Mouse (Mus musculus): ENCODE measurements around the gene Dppa3. TPM values are rescaled to one million over a fixed set of nuclear protein-coding genes. Genes with fewer than 3 reads are reported as not detected.
"Not testable (repeated sequence)": the region's sequence is repeated elsewhere in the genome, so short reads cannot be mapped to it uniquely, and the experiment has no call there.

Gene Dppa3
- total RNA-seq, 2 experiments from 2014 or later = not detected

DNA sequence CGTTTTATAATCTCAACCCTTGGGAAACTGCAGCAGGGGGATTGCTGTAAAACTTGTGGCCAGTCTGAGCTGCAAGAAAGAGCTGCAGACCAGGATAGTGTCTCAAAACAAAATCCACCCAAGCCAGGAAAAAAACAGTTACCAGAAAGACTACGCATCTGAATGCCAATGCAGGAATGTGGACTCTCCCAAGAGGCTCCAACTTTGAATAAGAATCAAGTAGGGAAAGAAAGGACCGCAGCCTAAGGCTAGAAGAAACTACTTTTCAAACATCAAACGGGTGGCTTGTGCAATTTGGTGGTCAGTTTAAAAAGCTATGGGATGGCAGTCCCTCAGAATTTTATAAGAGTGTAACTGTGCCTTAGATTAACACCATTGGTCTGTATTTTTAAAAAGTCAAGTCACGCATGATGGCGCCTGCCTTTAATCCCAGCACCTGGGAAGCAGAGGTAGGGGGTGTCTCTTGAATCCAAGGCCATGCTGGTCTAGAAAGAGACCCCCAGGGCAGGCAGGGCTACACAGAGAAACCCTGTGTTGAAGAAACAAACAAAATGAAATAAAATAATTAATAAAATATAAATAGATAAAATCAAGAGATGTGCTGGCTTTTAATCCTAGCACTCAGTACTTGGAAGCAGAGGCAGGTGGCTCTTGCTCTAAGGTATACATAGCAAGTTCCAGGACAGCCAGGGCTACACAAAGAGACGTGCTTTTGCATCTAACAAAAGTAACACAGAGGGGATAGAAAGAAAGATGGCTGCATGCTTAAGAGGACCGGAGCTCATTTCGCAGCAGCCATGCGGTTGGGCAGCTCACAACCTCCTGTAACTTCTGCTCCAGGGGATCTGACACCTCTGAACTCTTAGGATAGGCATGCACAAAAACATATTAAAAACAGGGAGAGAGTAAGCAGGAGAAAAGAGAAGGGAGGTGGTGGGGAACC, 17.5 kb upstream of the Dppa3 start:
- intact Hi-C loops (cut with DNase I) = no loop called here

DNA sequence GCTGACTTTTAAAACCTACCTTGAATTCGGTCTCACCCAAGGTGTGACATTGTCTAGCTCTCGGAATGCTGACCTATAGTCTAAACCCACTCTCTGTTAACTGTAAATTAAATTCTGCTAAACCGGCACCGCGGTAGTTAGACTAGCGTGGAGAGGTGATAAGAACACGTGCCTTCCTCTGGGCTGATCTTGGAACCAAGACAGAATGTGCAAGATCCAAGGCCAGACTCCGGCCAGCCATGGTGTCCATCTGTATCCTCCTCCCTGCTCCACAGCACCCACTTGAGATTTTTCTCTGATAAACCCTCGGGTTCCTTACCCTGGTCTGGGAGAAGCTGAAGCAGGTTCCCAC, 16.9 kb upstream of the Dppa3 start:
- intact Hi-C loops (cut with DNase I) = no loop called here

More for the DNA sequence above, 17.5 kb upstream of the Dppa3 start:
- DNase-seq (ENCODE audit: low spot score in 2 of 2) = no peak

DNA sequence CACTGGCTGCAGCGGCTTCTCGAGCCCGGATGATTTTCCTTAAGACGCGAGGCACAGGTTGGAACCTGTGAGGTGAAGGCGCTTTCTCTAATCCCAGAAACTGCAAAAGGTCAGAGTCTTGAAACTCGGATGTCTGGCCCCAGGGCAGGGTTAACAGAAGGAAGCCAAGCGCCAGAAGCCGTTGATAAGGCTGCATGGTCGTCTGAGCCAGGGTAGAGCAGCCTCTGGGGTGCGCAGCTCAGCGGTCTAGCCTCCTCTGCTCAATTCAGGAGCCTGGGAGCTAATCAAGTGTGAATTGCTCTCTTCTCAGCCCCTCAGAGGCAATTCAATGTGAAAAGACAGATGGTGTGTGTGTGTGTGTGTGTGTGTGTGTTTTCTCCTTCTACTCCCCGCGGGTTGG, 16.4 kb upstream of the Dppa3 start, which contains the start of gene Gdf3:
TSS of gene Gdf3 (minus strand) at position 317 of the 400 bp plus-strand sequence.
- intact Hi-C loops (cut with DNase I) = no loop called here
- DNase-seq (ENCODE audit: low spot score in 2 of 2) = no peak

More for the DNA sequence above, 16.9 kb upstream of the Dppa3 start:
- no peak for DNase-seq (ENCODE audit: low spot score in 2 of 2)

DNA sequence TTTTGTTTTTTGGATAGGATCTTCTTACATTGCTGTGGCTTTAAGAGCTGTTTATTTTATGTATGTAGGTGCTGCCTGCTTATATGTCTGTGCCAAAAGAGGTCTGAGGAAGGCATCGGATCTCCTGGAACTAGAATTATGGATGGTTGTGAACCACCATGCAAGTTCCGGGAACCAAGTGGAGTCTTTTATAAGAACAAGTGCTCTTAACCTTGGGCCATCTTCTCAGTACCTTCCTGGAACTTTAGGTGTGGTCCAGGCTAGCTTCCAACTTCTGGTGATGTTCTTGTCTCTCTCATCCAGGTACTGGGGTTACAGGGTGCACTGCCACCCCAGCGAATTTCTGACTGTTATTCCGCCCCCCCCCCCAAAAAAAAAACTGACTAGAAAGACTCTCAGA, 13.8 kb upstream of the Dppa3 start:
- intact Hi-C loops (cut with DNase I) = no loop called here
- no peak for DNase-seq (ENCODE audit: low spot score in 2 of 2)

DNA sequence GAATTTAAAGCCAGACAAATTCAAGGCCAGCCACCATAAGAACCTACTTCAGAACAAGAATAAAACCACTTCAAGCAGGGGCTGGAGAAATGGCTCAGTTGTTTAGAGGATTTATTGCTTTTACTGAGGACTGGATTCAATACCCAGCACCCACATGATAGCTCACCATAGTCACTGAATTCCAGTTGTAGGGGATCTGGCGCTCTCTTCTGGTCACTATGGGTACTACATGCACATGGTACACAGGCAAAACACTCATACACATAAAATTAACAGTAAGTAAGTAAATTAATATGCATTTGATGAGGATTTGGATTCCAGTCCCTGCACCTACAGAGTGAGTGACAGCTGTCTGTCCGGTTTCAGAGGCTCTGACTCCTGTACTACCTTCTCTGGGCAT, 12.2 kb upstream of the Dppa3 start:
- intact Hi-C loops (cut with DNase I) = no loop called here
- no peak for DNase-seq (ENCODE audit: low spot score in 2 of 2)

DNA sequence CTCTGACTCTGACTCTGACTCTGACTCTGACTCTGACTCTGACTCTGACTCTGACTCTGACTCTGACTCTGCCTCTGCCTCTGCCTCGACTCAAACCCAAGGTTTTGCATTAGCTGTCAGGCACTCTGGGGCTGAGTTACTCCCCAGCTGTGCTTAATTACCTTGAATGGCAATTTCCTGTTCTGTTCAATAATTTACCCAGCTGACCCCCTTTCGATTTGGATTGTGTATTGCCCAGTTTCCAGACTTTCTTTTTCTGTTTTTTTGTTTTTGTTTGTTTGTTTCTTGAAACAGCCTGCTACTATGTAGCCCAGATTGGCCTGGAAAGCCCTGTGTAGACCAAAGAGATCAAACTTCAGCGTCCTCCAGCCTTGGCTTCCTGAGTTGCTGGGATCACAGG, 10.2 kb upstream of the Dppa3 start:
- intact Hi-C loops (cut with DNase I) = no loop called here
- DNase-seq (ENCODE audit: low spot score in 2 of 2) = no peak

DNA sequence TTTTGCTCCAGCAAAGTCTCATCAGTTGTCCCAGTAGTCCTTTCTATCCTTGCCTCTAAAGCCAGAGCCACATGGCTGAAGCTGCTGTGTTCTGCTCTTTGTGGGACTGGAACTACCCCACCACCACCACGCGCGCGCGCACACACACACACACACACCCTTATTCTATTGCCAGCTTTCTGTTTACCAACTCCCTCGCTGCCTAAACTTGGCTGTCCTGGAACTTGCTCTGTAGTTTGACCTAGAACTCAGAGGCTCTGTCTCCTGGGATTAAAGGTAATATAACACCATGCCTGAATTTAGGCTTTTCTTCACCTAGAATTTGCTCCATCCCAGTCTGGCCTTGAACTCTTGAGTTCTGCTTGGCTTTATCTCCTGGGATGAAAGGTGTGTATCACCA, 5.1 kb upstream of the Dppa3 start:
- no peak for DNase-seq (ENCODE audit: low spot score in 2 of 2)
- intact Hi-C loops (cut with DNase I) = no loop called here

DNA sequence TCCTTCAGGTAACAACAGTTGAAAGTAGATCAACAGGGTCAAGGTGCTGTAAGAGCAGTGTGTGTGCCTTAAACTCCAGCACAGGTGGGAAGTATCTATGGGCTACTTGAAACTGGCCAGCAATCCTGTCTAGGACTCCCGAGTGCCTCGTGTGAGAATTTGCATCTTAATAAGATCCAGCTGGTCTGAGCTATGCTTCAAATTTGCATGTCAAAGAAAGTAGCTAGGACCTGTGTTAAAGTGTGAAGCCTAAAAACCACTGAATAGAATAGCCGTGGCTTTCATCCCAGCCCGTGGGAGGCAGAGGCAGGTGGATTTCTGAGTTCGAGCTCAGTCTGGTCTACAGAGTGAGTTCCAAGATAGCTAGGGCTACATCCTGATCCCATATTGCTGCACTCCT, 1.7 kb upstream of the Dppa3 start:
- DNase-seq (ENCODE audit: low spot score in 2 of 2) = no peak
- intact Hi-C loops (cut with DNase I) = no loop called here

DNA sequence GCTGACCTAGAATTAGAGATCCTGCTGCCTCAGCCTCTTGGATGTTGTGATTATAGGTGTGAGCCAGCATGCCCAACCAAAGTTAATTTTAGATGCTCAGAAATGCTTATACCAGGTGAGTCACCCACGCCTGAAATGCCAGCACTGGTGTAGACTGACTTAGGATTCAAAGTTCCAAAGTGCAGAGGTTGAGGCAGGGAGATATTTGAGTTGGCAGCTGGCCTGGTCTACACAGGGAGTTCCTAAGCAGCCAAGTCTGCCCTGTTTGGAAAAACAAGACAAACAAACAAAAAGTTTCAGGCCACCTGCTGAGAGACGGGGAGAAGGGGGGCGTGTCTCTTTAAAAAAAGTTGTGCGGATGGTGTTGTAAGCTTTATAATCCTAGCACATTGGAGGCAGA, 1.1 kb upstream of the Dppa3 start:
- intact Hi-C loops (cut with DNase I) = no loop called here

DNA sequence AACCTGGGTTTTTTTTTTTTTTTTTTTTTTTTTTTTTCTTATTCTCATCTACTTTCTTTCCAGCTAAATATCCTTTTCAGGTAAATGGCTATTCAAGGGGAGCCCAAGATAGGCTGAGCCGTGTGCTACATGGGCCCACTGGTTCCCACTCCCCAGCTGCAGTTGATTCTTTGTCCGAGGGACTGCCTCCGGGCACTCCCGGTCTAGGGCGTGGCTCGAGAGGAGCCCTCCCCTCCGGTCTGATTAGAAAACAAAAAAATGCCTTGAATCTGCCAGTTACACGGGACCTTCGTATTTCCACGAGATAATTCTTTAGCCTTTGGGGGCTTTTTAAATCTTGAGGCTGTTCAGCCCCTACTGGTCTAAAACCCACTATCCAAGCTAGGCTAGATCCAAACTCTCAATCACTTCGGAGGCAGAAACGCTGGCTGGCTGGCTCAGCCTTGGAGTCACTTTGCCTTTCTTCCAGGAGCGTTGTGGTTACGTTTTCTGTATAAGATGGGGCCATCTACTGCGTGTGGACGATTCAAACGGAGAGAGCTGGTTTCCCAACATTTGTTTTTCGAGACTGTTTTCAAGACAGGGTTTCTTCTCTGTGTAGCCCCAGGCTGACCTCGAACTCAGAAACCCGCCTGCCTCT, 1.4 kb downstream of the Dppa3 start:
- DNase-seq (ENCODE audit: low spot score in 2 of 2) = no peak
- intact Hi-C loops (cut with DNase I) = no loop called here

More for the DNA sequence above, 1.1 kb upstream of the Dppa3 start:
- DNase-seq (ENCODE audit: low spot score in 2 of 2) = no peak

DNA sequence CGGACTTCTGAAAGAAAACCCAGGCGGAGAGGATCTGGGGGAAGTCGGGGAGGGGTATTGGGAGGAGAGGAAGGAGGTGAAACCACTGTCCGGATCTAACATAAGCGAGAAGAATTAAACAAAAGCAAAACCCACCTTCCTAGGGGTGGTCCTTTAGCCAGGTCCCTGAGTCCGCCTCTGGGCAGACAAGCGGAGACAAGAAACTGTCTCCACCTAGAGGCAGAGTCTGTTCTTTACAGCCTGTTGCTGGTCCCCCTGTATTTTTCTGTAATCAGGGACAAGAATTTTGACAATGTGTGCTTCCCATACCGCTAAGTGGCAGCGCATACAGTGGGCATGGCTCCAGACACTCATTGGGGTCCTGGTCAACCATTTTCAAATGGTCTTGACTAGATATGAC, 7.2 kb downstream of the Dppa3 start:
- peak; percentile 8 to 19 for DNase-seq (ENCODE audit: low spot score in 2 of 2)
- intact Hi-C loops (cut with DNase I) = loop anchor here (5.0 kb wide), 1 partner anchor 36 kb away; no protein-coding TSS in a partner anchor

DNA sequence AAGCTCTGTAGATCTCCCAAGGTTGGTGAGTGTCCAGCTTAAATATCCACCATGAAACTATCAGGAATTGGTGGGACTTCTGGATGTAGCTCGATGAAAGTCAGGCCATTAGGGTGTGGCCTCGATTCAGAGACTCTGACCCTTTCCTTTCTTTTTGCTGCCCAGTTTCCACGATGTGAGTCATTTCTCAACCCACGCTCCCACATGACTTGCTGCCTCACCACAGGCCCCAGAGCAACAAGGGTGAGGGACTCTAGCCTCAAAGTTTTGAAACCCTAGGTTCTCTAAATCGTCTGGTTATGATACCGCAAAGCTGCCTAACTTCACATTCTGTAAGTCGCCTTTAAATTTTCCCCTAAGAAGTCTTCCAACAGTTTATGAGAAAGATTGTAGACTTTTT, 9.1 kb downstream of the Dppa3 start:
- intact Hi-C loops (cut with DNase I) = no loop called here

DNA sequence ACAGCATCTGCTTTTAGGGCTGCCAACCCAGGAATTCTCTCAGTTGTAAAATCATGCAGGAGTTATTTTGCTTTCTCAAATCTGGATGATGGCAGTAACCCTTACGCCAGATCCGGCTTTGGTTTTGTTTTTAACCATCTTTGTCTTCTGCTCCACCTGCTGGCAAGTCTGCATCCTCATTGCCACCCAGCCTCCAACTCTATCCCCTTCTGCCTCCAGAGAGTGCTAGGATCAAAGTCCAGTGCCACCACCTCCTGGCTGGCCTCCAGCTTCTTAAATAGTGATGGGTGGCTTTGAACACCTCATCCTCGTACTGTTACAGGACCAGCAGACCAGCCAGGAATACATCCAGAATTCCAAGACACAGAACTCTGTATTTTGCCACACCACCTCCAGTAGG, 10.5 kb downstream of the Dppa3 start:
- no peak for DNase-seq (ENCODE audit: low spot score in 2 of 2)
- intact Hi-C loops (cut with DNase I) = no loop called here

More for the DNA sequence above, 9.1 kb downstream of the Dppa3 start:
- DNase-seq (ENCODE audit: low spot score in 2 of 2) = no peak

DNA sequence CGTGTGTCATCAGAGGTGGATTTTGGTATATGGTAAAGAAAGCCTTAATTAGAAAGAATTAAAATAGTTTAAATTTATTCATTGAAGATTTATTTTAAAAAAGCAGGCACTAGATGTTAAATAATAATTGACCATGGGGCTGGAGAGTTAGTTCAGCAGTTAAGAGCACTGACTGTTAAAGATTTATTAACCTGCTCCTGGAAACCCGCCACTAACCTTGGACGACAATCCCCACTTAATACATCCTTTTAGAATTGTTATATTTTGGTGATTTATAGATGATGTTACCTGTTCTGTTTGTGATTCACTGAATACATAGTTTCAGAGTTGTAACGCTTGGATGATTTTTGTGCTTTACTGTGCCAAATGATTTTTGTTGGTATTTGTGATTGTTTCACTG, 11.4 kb downstream of the Dppa3 start:
- intact Hi-C loops (cut with DNase I); DNase-seq (ENCODE audit: low spot score in 2 of 2): not testable (repeated sequence)

DNA sequence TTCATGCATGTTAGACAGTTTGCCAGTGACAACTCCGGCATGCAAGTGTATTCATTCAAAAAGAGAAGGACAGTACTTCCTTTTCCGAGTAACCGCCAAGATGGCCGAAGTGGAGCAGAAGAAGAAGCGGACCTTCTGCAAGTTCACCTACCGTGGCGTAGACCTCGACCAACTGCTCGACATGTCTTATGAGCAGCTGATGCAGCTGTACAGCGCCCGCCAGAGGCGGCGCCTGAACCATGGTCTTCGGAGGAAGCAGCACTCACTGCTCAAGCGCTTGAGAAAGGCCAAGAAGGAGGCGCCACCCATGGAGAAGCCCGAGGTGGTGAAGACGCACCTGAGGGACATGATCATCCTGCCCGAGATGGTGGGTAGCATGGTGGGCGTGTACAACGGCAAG, 18.0 kb downstream of the Dppa3 start:
- intact Hi-C loops (cut with DNase I); DNase-seq (ENCODE audit: low spot score in 2 of 2): not testable (repeated sequence)

DNA sequence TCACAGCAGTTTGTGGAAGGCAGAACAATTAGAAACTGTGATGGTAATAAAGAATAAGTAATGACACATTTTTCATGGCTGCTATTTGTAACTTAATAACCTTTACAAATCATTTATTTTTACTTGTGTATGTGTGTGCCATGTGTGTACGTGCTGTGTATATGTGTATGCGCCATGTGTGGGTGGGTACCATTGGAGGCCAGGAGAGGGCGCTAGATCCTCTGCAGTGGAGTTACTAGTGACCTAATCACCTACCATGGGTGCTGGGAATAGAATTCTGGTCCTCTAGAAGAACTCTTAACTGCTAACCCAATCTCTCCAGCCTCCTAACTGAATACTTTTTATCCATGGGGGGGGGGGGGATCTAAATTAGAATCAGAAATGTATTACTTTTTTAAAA, 23.7 kb downstream of the Dppa3 start:
- no peak for DNase-seq (ENCODE audit: low spot score in 2 of 2)
- intact Hi-C loops (cut with DNase I) = no loop called here

DNA sequence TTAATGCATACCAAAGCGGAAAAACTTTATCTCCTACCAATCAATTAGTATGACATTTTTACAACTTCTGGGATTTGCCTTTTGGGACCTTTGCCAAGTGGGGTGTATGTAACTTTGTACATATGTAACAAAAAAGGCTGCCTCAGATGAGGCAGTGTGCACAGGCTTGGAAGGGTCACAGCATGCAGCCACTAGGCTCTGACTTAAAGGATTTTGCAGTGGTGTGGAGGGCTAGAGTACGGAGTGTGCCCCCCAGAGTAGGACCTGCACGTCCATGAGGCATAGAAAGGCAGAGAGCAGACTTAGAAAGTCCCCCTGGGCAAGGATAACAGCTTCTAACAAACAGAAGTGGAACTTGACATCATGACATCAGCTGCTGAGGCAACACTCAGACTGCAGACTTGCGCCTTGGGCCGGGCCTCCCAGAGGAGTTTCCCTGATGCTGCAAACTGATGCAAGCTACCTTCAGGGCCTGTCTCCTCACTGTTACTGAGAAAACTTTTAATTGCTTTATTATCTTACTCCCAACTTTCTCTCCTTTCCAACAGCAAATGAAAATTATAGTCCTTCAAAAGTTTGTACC, 24.3 kb downstream of the Dppa3 start:
- no peak for DNase-seq (ENCODE audit: low spot score in 2 of 2)
- intact Hi-C loops (cut with DNase I) = no loop called here

DNA sequence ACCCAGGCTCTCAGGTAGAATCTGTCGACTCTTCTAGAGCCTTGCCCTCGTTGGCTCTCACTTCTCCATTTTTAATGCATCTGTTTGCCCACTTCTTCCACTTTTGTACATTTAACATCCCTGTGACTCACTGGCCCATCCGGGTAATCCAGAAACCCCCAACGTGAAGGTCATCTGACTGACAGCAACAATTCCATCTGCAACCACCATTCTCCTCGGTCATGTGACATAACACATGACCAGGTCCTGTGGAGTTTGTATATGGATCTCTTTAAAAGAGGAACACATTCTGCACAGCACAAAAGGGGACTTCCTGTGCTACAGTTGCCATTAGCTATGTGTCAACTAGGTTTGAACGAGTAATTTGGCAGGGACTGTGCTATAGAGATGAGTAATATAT, 28.1 kb downstream of the Dppa3 start:
- no peak for DNase-seq (ENCODE audit: low spot score in 2 of 2)
- intact Hi-C loops (cut with DNase I) = no loop called here

DNA sequence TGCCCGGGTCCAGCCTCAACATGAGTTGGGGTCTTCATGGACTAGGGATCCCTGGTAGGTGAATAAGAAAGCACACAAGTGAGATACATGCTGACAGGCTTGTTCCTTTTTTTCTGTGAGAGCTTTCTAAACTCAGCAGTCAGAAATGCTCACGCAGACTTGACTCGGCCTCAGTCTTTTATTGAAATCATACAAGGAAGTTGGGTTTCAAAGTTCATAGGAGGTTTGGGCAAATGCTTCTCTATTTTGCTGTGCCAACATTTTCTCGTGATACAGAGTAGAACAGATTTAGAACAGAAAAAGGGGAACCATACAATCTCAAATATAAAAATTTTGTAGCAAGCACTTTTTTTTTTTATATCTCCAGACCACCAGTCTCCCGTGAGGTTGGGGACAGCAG, 31.4 kb downstream of the Dppa3 start:
- no peak for DNase-seq (ENCODE audit: low spot score in 2 of 2)
- intact Hi-C loops (cut with DNase I) = no loop called here

DNA sequence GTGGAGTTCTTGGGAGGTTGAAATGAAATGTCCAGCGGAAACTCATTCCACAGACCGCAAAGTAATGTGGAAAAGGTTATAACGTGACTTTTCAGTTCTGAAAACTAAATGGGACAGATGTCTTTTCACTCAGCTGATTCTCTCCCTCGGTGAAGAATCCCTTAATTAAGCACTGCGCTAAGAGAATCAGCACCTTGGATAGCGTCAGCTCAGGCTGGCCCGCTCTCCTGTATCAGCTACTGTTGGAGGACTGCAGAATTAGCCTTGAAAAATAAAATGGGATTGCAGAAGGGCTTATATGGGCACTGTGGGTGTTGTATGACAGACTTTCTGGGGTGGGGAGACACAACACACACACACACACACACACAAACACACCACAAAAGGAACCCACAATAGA, 33.4 kb downstream of the Dppa3 start:
- intact Hi-C loops (cut with DNase I) = no loop called here
- no peak for DNase-seq (ENCODE audit: low spot score in 2 of 2)
